Mouse (Mus musculus) embryonic facial prominence, embryonic 11.5 days (tissue): Measurements from ENCODE around the gene Comt. TPM values are rescaled to one million over a fixed set of nuclear protein-coding genes. Genes with fewer than 3 reads are reported as not detected.

Experiments used
- ATAC-seq: fragments of 200-750 bp; cut with Nextera tagmentation; replicated peaks from 2 replicates; pipeline ENCODE4 v1.8.0; 2017; ENCODE audit warnings: low read depth; ENCODE audit not compliant: insufficient number of reproducible peaks, low FRiP score, low TSS enrichment
- DNase-seq: peaks from one replicate; pipeline ENCODE4 v3.0.0-alpha.2; 2015; ENCODE audit warnings: low spot score
- H3K27ac ChIP-seq: fragments of 300-500 bp; sonication (generic); replicated peaks from 2 replicates; pipeline ENCODE4 v1.5.1; 2014; ENCODE audit warnings: mild to moderate bottlenecking, low read depth, low read length, control low read depth
- H3K27me3 ChIP-seq: fragments of 300-500 bp; sonication (generic); 2 replicates; pipeline ENCODE4 v1.6.1; 2014; ENCODE audit warnings: mild to moderate bottlenecking, low read length, moderate library complexity, mixed read lengths; ENCODE audit not compliant: control insufficient read depth, insufficient read depth
- H3K36me3 ChIP-seq: fragments of 300-500 bp; sonication (generic); replicated peaks from 2 replicates; pipeline ENCODE4 v1.6.1; 2014; ENCODE audit warnings: low read depth, mild to moderate bottlenecking, low read length, moderate library complexity, mixed read lengths; ENCODE audit not compliant: control insufficient read depth, insufficient read depth
- H3K4me1 ChIP-seq: fragments of 300-500 bp; sonication (generic); 2 replicates; pipeline ENCODE4 v1.6.1; 2014; ENCODE audit warnings: low read length, mixed read lengths; ENCODE audit not compliant: control insufficient read depth, insufficient read depth
- H3K4me2 ChIP-seq: fragments of 300-500 bp; sonication (generic); 2 replicates; pipeline ENCODE4 v1.6.1; 2014; ENCODE audit warnings: low read depth, mild to moderate bottlenecking, control low read depth, low read length, moderate library complexity
- H3K4me3 ChIP-seq: fragments of 300-500 bp; sonication (generic); 2 replicates; pipeline ENCODE4 v1.5.1; 2014; ENCODE audit warnings: low read depth, low read length, control low read depth
- H3K9ac ChIP-seq: fragments of 300-500 bp; sonication (generic); replicated peaks from 2 replicates; pipeline ENCODE4 v1.6.1; 2014; ENCODE audit warnings: mild to moderate bottlenecking, control low read depth, low read length
- H3K9me3 ChIP-seq: fragments of 300-500 bp; sonication (generic); replicated peaks from 2 replicates; pipeline ENCODE4 v1.6.1; 2016; ENCODE audit warnings: mild to moderate bottlenecking, low read length, inconsistent platforms, mixed read lengths; ENCODE audit not compliant: control insufficient read depth
- WGBS: fragments of 180-500 bp; shearing (Covaris S2); extraction: QIAGEN DNeasy Blood & Tissue Kit; methylation state at CpG from one replicate; pipeline ENCODE4 v1.1.7; 2014; 5-methylcytosine and 5-hydroxymethylcytosine counted together
- polyA plus RNA-seq: library from polyadenylated mRNA; unstranded; fragments of >200 nt; fragmentation: Nextera tagmentation; extraction: Ambion mirVana; gene quantifications from 2 replicates; pipeline ENCODE4 v1.2.1, GENCODE M21; 2014

The Comt gene
- polyA plus RNA-seq, 1 experiment from 2014 or later, result 47.4 TPM

GRCm38 (mm10) chr16:18462598-18462997 lies 35.9 kb upstream of the Comt start:
- ATAC-seq (no peak), DNase-seq (no peak)
- Histone ChIP-seq H3K4me3 (no peak overlapping the region), H3K9me3 (no peaks in the 10 kb centered on the region), H3K36me3 (no peaks in the 10 kb centered on the region), H3K9ac (no peak overlapping the region), H3K27ac (no peak overlapping the region), H3K27me3 (no peaks in the 10 kb centered on the region), H3K4me2 (no peak overlapping the region), H3K4me1 (peaks cover 9% of the 10 kb centered on the region)
- 52% methylated on average over 8 of the region's 8 CpGs for WGBS

GRCm38 (mm10) chr16:18462031-18462430 lies 35.4 kb upstream of the Comt start:
- 50% methylated on average over 9 of the region's 9 CpGs for WGBS
- no peaks in the 10 kb centered on the region for H3K9me3 ChIP-seq
- H3K4me3 ChIP-seq, result no peak overlapping the region
- H3K27me3 ChIP-seq, result no peaks in the 10 kb centered on the region
- H3K36me3 ChIP-seq, result no peaks in the 10 kb centered on the region
- H3K9ac ChIP-seq, result no peak overlapping the region
- no peak for ATAC-seq
- no peak for DNase-seq
- no peak overlapping the region for H3K4me2 ChIP-seq
- H3K4me1 ChIP-seq, result peaks cover 9% of the 10 kb centered on the region
- H3K27ac ChIP-seq, result no peak overlapping the region

GRCm38 (mm10) chr16:18460826-18461225 lies 34.2 kb upstream of the Comt start:
- H3K9me3 ChIP-seq, result no peaks in the 10 kb centered on the region
- no peaks in the 10 kb centered on the region for H3K36me3 ChIP-seq
- ATAC-seq (no peak), DNase-seq (no peak)
- H3K27me3 ChIP-seq, result no peaks in the 10 kb centered on the region
- H3K27ac ChIP-seq, result no peak overlapping the region
- H3K4me1 ChIP-seq, result peaks cover 9% of the 10 kb centered on the region
- no peak overlapping the region for H3K9ac ChIP-seq
- H3K4me3 ChIP-seq, result no peak overlapping the region
- WGBS, result 85% methylated on average over 3 of the region's 3 CpGs
- no peak overlapping the region for H3K4me2 ChIP-seq

- no peaks in the 10 kb centered on the region for H3K36me3 ChIP-seq
- peak overlapping the region; percentile 22 for H3K27ac ChIP-seq
- H3K9ac ChIP-seq, result peak overlapping the region; percentile 45
- no peaks in the 10 kb centered on the region for H3K9me3 ChIP-seq
- H3K4me1 ChIP-seq, result peaks cover 9% of the 10 kb centered on the region
- H3K27me3 ChIP-seq, result no peaks in the 10 kb centered on the region
- WGBS, result 2% methylated on average over 11 of the region's 11 CpGs
- DNase-seq, result peak; percentile 76
- 0 out of 2 replicates have a peak overlapping the region, but pooled peaks have one; percentile 3 for H3K4me3 ChIP-seq
- peak; percentile 74 for ATAC-seq
- H3K4me2 ChIP-seq, result peak overlapping the region; percentile 31; the same call in 1 of the 2 replicates
These were observed 33.3 kb upstream of the Comt start for GRCm38 (mm10) chr16:18459955-18460370.

GRCm38 (mm10) chr16:18459335-18459954 lies 32.8 kb upstream of the Comt start:
- Histone ChIP-seq H3K27me3 (no peaks in the 10 kb centered on the region), H3K4me3 (no peak overlapping the region), H3K9ac (peak overlapping the region; percentile 45), H3K36me3 (no peaks in the 10 kb centered on the region), H3K27ac (peak overlapping the region; percentile 22), H3K4me2 (peak overlapping the region; percentile 31; the same call in 1 of the 2 replicates), H3K4me1 (peaks cover 9% of the 10 kb centered on the region), H3K9me3 (no peaks in the 10 kb centered on the region)
- ATAC-seq (no peak), DNase-seq (peak; percentile 44)
- 4% methylated on average over 12 of the region's 12 CpGs for WGBS

GRCm38 (mm10) chr16:18458661-18459060 lies 32.0 kb upstream of the Comt start:
- Histone ChIP-seq H3K27ac (no peak overlapping the region), H3K9me3 (no peaks in the 10 kb centered on the region), H3K27me3 (no peaks in the 10 kb centered on the region), H3K36me3 (no peaks in the 10 kb centered on the region), H3K4me3 (no peak overlapping the region), H3K4me2 (no peak overlapping the region), H3K4me1 (peaks cover 9% of the 10 kb centered on the region), H3K9ac (no peak overlapping the region)
- DNase-seq (no peak), ATAC-seq (no peak)

- DNase-seq (no peak), ATAC-seq (no peak)
- Histone ChIP-seq H3K9ac (no peak overlapping the region), H3K4me3 (no peak overlapping the region), H3K4me1 (peaks cover 9% of the 10 kb centered on the region), H3K4me2 (no peak overlapping the region), H3K36me3 (no peaks in the 10 kb centered on the region), H3K27ac (no peak overlapping the region), H3K27me3 (no peaks in the 10 kb centered on the region), H3K9me3 (no peaks in the 10 kb centered on the region)
- WGBS, result 87% methylated on average over 6 of the region's 6 CpGs
These were observed 28.8 kb upstream of the Comt start for GRCm38 (mm10) chr16:18455407-18455806.

GRCm38 (mm10) chr16:18453846-18454245 lies 27.2 kb upstream of the Comt start:
- no peak for ATAC-seq
- Histone ChIP-seq H3K4me3 (no peak overlapping the region), H3K4me1 (no peaks in the 10 kb centered on the region), H3K27ac (no peak overlapping the region), H3K4me2 (no peak overlapping the region), H3K27me3 (no peaks in the 10 kb centered on the region), H3K36me3 (no peaks in the 10 kb centered on the region), H3K9ac (no peak overlapping the region), H3K9me3 (no peaks in the 10 kb centered on the region)
- DNase-seq, result no peak
- 17% methylated on average over 5 of the region's 5 CpGs for WGBS
